Mouse (Mus musculus): ENCODE measurements at regions not wholly inside any gene's neighbourhood (a gene's known extent, or its start where the extent isn't known, plus 50 kb on each side); places are given as distances from the start of the nearest gene placed in this dataset.

GRCm38 (mm10) chr4:91180241-91181096, 220.1 kb downstream of the Elavl2 start:
- WGBS: 74% methylated on average over 8 of the region's 8 CpGs
- no peak overlapping the region for H3K4me3 ChIP-seq (ENCODE audit: low read depth, low read length)
- H3K27me3 ChIP-seq (ENCODE audit: control insufficient read depth, insufficient read depth, low read length): no peaks in the 10 kb centered on the region
- H3K9me3 ChIP-seq (ENCODE audit: control insufficient read depth, low read length): no peaks in the 10 kb centered on the region
- H3K27ac ChIP-seq (ENCODE audit: low read depth, low read length): no peak overlapping the region
- H3K4me1 ChIP-seq (replicated peaks; ENCODE audit: control insufficient read depth, insufficient read depth, low read length): no peaks in the 10 kb centered on the region
- no peak overlapping the region for H3K9ac ChIP-seq (ENCODE audit: low read depth, low read length)
- no peak for DNase-seq (ENCODE audit: low spot score)
- H3K4me2 ChIP-seq (replicated peaks; ENCODE audit: low read depth, low read length): no peak overlapping the region
- H3K36me3 ChIP-seq (ENCODE audit: control insufficient read depth, insufficient read depth, low read length): no peaks in the 10 kb centered on the region
- no peak for ATAC-seq (ENCODE audit: low FRiP score)

DNA sequence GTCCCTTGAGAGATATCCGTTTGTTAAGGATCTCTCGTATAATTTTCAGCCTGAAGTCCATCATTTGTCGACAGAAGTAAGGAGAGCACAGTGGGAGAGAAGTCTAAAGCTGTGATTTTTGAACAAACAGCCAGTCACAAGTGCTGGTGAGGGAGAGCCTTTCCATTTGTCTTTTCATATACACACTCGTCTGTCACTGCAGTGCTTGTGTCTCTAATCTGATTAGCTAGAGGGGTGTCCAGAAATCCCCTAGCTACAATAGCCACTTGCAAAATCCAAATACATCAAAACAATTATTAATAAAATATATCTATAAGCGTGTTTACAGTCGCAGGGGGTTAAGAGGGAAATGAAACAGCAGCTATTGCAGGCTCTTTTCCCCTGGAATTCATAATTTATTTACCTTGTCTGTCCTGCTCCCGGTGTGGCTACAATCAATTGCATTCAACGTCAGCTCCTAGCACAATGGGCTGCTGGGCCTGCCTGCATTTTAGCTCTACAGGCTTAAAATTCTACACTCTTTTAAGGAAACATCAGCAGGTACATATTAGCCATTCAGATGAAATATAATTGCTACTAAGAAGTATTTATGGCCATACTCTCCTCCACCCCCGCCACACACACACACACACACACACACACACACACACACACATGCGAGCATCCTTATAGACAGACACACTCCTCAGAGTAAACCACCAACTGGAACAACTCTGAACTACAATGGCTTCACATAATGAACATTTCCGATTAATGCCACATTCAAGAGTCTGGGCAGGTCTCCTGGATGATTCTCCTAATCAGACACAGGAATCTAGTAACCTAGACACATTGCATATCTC, 236.1 kb downstream of the Elavl2 start:
- DNase-seq (ENCODE audit: low spot score) (no peak), ATAC-seq (ENCODE audit: low FRiP score) (no peak)
- Histone ChIP-seq H3K9ac (ENCODE audit: low read depth, low read length) (no peak overlapping the region), H3K27ac (ENCODE audit: low read depth, low read length) (no peak overlapping the region), H3K4me3 (ENCODE audit: low read depth, low read length) (no peak overlapping the region), H3K4me2 (replicated peaks; ENCODE audit: low read depth, low read length) (no peak overlapping the region), H3K36me3 (ENCODE audit: control insufficient read depth, insufficient read depth, low read length) (no peaks in the 10 kb centered on the region), H3K4me1 (replicated peaks; ENCODE audit: control insufficient read depth, insufficient read depth, low read length) (no peaks in the 10 kb centered on the region), H3K27me3 (ENCODE audit: control insufficient read depth, insufficient read depth, low read length) (no peaks in the 10 kb centered on the region), H3K9me3 (ENCODE audit: control insufficient read depth, low read length) (no peaks in the 10 kb centered on the region)
- 73% methylated on average over 11 of the region's 11 CpGs for WGBS

DNA sequence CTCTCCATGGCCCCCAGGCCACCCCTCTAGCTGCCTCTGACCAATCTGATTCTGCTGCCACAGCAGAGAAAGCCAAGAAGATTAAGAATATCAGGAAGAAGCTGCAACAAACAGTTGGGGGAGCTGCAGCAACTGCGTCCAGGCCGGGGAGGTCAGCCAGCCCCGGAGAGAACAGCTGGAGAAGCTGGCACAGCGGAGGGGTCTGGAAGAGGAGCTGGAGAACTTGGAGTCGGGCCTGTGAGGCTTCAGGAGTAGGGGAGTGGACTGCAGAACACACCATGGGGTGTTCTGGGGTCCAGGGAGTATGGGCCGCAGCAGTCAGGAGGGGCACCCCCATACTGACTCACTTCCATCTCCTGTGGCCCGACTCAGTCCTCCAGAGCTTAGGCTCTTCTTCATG, 243.5 kb downstream of the Elavl2 start:
- no peak for DNase-seq (ENCODE audit: low spot score)
- Histone ChIP-seq H3K9ac (ENCODE audit: low read depth, low read length) (no peak overlapping the region), H3K27me3 (ENCODE audit: control insufficient read depth, insufficient read depth, low read length) (no peaks in the 10 kb centered on the region), H3K27ac (ENCODE audit: low read depth, low read length) (no peak overlapping the region), H3K4me1 (replicated peaks; ENCODE audit: control insufficient read depth, insufficient read depth, low read length) (no peaks in the 10 kb centered on the region), H3K4me2 (replicated peaks; ENCODE audit: low read depth, low read length) (no peak overlapping the region), H3K9me3 (ENCODE audit: control insufficient read depth, low read length) (no peaks in the 10 kb centered on the region), H3K4me3 (ENCODE audit: low read depth, low read length) (no peak overlapping the region), H3K36me3 (ENCODE audit: control insufficient read depth, insufficient read depth, low read length) (no peaks in the 10 kb centered on the region)
- 62% methylated on average over 7 of the region's 7 CpGs for WGBS
- no peak for ATAC-seq (ENCODE audit: low FRiP score)

DNA sequence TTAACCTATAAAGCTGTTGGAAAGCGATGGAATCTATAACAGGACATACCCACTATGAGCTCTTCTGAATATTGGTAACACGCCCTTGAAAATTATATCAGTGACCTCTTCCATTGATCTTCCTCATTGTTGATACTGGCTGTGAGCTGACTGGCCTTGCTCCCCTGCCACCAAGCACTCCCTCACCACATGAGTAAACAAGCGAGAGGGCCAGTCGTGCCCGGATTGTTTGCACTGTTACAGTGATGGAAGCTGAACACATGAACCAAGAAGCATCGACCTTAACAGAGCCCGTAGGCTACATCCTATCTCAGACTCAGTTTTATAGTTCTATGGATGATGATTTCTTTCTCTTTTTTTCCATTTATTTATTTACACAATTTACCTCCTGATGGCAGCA, 255.9 kb downstream of the Elavl2 start:
- H3K4me2 ChIP-seq (replicated peaks; ENCODE audit: low read depth, low read length): no peak overlapping the region
- no peak for DNase-seq (ENCODE audit: low spot score)
- no peak overlapping the region for H3K9ac ChIP-seq (ENCODE audit: low read depth, low read length)
- no peak for ATAC-seq (ENCODE audit: low FRiP score)
- WGBS: 75% methylated on average over 7 of the region's 7 CpGs
- no peak overlapping the region for H3K4me3 ChIP-seq (ENCODE audit: low read depth, low read length)
- H3K27me3 ChIP-seq (ENCODE audit: control insufficient read depth, insufficient read depth, low read length): no peaks in the 10 kb centered on the region
- H3K9me3 ChIP-seq (ENCODE audit: control insufficient read depth, low read length): no peaks in the 10 kb centered on the region
- H3K36me3 ChIP-seq (ENCODE audit: control insufficient read depth, insufficient read depth, low read length): no peaks in the 10 kb centered on the region
- no peak overlapping the region for H3K27ac ChIP-seq (ENCODE audit: low read depth, low read length)
- H3K4me1 ChIP-seq (replicated peaks; ENCODE audit: control insufficient read depth, insufficient read depth, low read length): no peaks in the 10 kb centered on the region

- Histone ChIP-seq H3K4me2 (replicated peaks; ENCODE audit: low read depth, low read length) (no peak overlapping the region), H3K4me3 (ENCODE audit: low read depth, low read length) (no peak overlapping the region), H3K36me3 (ENCODE audit: control insufficient read depth, insufficient read depth, low read length) (no peaks in the 10 kb centered on the region), H3K27me3 (ENCODE audit: control insufficient read depth, insufficient read depth, low read length) (no peaks in the 10 kb centered on the region), H3K9ac (ENCODE audit: low read depth, low read length) (no peak overlapping the region), H3K4me1 (replicated peaks; ENCODE audit: control insufficient read depth, insufficient read depth, low read length) (no peaks in the 10 kb centered on the region), H3K9me3 (ENCODE audit: control insufficient read depth, low read length) (no peaks in the 10 kb centered on the region), H3K27ac (ENCODE audit: low read depth, low read length) (no peak overlapping the region)
- WGBS: 68% methylated on average over 5 of the region's 5 CpGs
- DNase-seq (ENCODE audit: low spot score) (no peak), ATAC-seq (ENCODE audit: low FRiP score) (no peak)
Observed at GRCm38 (mm10) chr4:91143906-91144305, 256.7 kb downstream of the Elavl2 start.

DNA sequence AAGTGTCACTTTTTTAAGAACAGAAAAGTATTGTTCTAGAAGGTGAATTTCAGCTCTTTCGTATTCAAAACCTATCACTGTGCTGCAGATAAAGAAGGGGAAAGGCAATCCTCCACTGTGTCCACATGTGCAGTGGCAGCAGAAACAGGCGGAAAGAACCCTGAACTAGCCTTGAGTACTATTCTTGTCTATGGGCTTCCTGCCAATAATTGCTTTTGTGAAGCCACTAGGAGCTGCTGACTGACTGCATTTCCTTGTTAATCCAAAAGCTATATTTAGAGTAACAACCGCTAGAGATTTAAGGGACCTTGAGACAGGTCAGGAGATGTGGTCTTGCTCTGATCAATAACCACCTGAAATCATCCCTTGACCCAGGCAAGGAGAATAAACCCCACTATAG, 265.3 kb downstream of the Elavl2 start:
- H3K36me3 ChIP-seq (ENCODE audit: control insufficient read depth, insufficient read depth, low read length): no peaks in the 10 kb centered on the region
- no peaks in the 10 kb centered on the region for H3K27me3 ChIP-seq (ENCODE audit: control insufficient read depth, insufficient read depth, low read length)
- H3K4me3 ChIP-seq (ENCODE audit: low read depth, low read length): no peak overlapping the region
- DNase-seq (ENCODE audit: low spot score) (no peak), ATAC-seq (ENCODE audit: low FRiP score) (no peak)
- no peaks in the 10 kb centered on the region for H3K9me3 ChIP-seq (ENCODE audit: control insufficient read depth, low read length)
- 94% methylated on average over 3 of the region's 3 CpGs for WGBS
- H3K4me2 ChIP-seq (replicated peaks; ENCODE audit: low read depth, low read length): no peak overlapping the region
- H3K27ac ChIP-seq (ENCODE audit: low read depth, low read length): no peak overlapping the region
- no peak overlapping the region for H3K9ac ChIP-seq (ENCODE audit: low read depth, low read length)
- H3K4me1 ChIP-seq (replicated peaks; ENCODE audit: control insufficient read depth, insufficient read depth, low read length): no peaks in the 10 kb centered on the region

DNA sequence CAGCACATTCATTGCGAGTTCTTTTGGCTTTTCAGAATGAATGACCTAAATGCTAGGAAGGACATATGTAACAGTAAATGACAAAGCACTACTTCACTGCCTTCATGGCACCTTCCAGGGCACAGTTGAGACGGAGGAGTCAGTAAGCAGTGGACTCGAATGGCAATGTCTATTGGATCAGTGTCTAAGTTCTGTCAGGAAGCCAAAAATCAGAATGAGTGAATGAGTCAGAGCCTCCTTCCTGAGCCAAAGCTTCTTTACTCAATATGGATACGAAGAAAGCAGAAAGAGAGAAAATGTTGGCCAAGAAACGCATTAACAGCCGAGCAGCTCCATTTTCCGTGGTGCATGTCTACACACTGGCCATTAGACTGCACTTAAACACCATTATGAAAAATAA, 268.3 kb downstream of the Elavl2 start:
- ATAC-seq (ENCODE audit: low FRiP score) (no peak), DNase-seq (ENCODE audit: low spot score) (no peak)
- no peak overlapping the region for H3K9ac ChIP-seq (ENCODE audit: low read depth, low read length)
- H3K36me3 ChIP-seq (ENCODE audit: control insufficient read depth, insufficient read depth, low read length): no peaks in the 10 kb centered on the region
- no peaks in the 10 kb centered on the region for H3K27me3 ChIP-seq (ENCODE audit: control insufficient read depth, insufficient read depth, low read length)
- no peak overlapping the region for H3K4me3 ChIP-seq (ENCODE audit: low read depth, low read length)
- WGBS: 91% methylated on average over 7 of the region's 7 CpGs
- H3K4me2 ChIP-seq (replicated peaks; ENCODE audit: low read depth, low read length): no peak overlapping the region
- H3K27ac ChIP-seq (ENCODE audit: low read depth, low read length): no peak overlapping the region
- H3K4me1 ChIP-seq (replicated peaks; ENCODE audit: control insufficient read depth, insufficient read depth, low read length): no peaks in the 10 kb centered on the region
- H3K9me3 ChIP-seq (ENCODE audit: control insufficient read depth, low read length): no peaks in the 10 kb centered on the region

DNA sequence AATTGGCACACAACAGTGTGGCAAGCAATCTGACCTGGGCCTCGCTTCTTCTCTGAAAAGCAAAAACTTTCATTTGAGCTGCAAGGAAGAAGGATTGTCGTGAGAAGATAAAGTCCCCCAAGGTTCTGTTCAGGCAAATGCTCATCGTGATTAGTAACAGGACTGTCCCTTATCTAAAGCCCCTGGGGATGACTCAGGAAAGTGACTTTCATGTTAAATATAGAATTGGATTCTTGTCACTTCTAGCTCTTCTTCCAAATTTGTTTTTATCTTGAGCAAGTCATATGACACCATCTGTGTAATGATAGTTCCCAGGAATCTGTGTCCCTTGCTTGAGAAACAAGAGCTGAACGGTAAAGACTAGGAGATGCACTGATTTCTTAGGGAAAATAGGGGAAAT, 280.3 kb downstream of the Elavl2 start:
- WGBS: 79% methylated on average over 4 of the region's 4 CpGs
- Histone ChIP-seq H3K9ac (ENCODE audit: low read depth, low read length) (no peak overlapping the region), H3K36me3 (ENCODE audit: control insufficient read depth, insufficient read depth, low read length) (no peaks in the 10 kb centered on the region), H3K4me2 (replicated peaks; ENCODE audit: low read depth, low read length) (no peak overlapping the region), H3K9me3 (ENCODE audit: control insufficient read depth, low read length) (no peaks in the 10 kb centered on the region), H3K4me1 (replicated peaks; ENCODE audit: control insufficient read depth, insufficient read depth, low read length) (no peaks in the 10 kb centered on the region), H3K4me3 (ENCODE audit: low read depth, low read length) (no peak overlapping the region), H3K27ac (ENCODE audit: low read depth, low read length) (no peak overlapping the region), H3K27me3 (ENCODE audit: control insufficient read depth, insufficient read depth, low read length) (no peaks in the 10 kb centered on the region)
- ATAC-seq (ENCODE audit: low FRiP score) (no peak), DNase-seq (ENCODE audit: low spot score) (no peak)
